Mouse (Mus musculus): ENCODE results near the gene Depdc1a. TPM values are rescaled to one million over a fixed set of nuclear protein-coding genes. Genes with fewer than 3 reads are reported as not detected.
A peak's percentile ranks its signal among the peaks of the same experiment; 100 is the strongest.
"Not testable (repeated sequence)": the region's sequence is repeated elsewhere in the genome, so short reads cannot be mapped to it uniquely, and the experiment has no call there.

Gene Depdc1a
- not detected for total RNA-seq (2021)
- polyA plus RNA-seq (2012; rRNA removed) = 0.12 TPM in 1 of 2 replicates, not detected in the other
- long read RNA-seq, partial matches to known transcripts = 1 of 1 reads
- long read RNA-seq, other reads (novel, unspliced or antisense) = 0 of 1 reads

GRCm38 (mm10) chr3:159495243-159495801, at the start of gene Depdc1a:
Depdc1a (plus strand) TSS chr3:159495433.
- Histone ChIP-seq H3K9ac (ENCODE audit: low read depth, low read length) (peak within 1 kb of the TSS; percentile 48), H3K36me3 (ENCODE audit: control insufficient read depth, insufficient read depth, low read length) (no peaks in the 10 kb centered on the region), H3K79me2 (replicated peaks; ENCODE audit: control insufficient read depth, insufficient read depth, low read length) (no peaks in the 10 kb centered on the region), H3K4me1 (ENCODE audit: control insufficient read depth, insufficient read depth, low read length) (no peaks in the 10 kb centered on the region), H3K27me3 (ENCODE audit: control insufficient read depth, insufficient read depth, low read length) (no peaks in the 10 kb centered on the region), H3K27ac (no peak within 1 kb of the TSS), H3K4me3 (peak within 1 kb of the TSS; percentile 57)
- intact Hi-C loops (cut with DNase I) = no loop called here
- under 1% methylated on average over 28 of the region's 28 CpGs for WGBS
- DNase-seq = peak; percentile 91 to 93
- TF ChIP-seq EP300 (IDR thresholded peaks at IDR 0.05; ENCODE audit: insufficient read depth, low read depth, low read length) = no peak
- TF ChIP-seq CTCF (IDR thresholded peaks at IDR 0.05) = 0 out of 2 replicates have a peak, but pooled peaks have one; percentile 2
- TF ChIP-seq POLR2A (IDR thresholded peaks at IDR 0.05; ENCODE audit: insufficient read depth, low read depth, low read length) = peak; percentile 60

- DNase-seq = no peak
- Histone ChIP-seq H3K36me3 (ENCODE audit: control insufficient read depth, insufficient read depth, low read length) (no peaks in the 10 kb centered on the region), H3K4me3 (no peak overlapping the region), H3K27me3 (ENCODE audit: control insufficient read depth, insufficient read depth, low read length) (no peaks in the 10 kb centered on the region), H3K4me1 (ENCODE audit: control insufficient read depth, insufficient read depth, low read length) (no peaks in the 10 kb centered on the region), H3K9ac (ENCODE audit: low read depth, low read length) (no peak overlapping the region), H3K79me2 (replicated peaks; ENCODE audit: control insufficient read depth, insufficient read depth, low read length) (no peaks in the 10 kb centered on the region), H3K27ac (no peak overlapping the region)
- WGBS = 63% methylated on average over 1 of the region's 1 CpGs
- TF ChIP-seq POLR2A (IDR thresholded peaks at IDR 0.05; ENCODE audit: insufficient read depth, low read depth, low read length) (no peak), CTCF (IDR thresholded peaks at IDR 0.05) (no peak), EP300 (IDR thresholded peaks at IDR 0.05; ENCODE audit: insufficient read depth, low read depth, low read length) (no peak)
- intact Hi-C loops (cut with DNase I) = no loop called here
Observed at GRCm38 (mm10) chr3:159470059-159470458, 25.2 kb upstream of the Depdc1a start.

GRCm38 (mm10) chr3:159475465-159475864, 19.8 kb upstream of the Depdc1a start:
- 45% methylated on average over 1 of the region's 1 CpGs for WGBS
- no peaks in the 10 kb centered on the region for H3K4me1 ChIP-seq (ENCODE audit: control insufficient read depth, insufficient read depth, low read length)
- no peak for TF ChIP-seq POLR2A (IDR thresholded peaks at IDR 0.05; ENCODE audit: insufficient read depth, low read depth, low read length)
- no peak for TF ChIP-seq EP300 (IDR thresholded peaks at IDR 0.05; ENCODE audit: insufficient read depth, low read depth, low read length)
- H3K27ac ChIP-seq = no peak overlapping the region
- DNase-seq = no peak
- H3K36me3 ChIP-seq (ENCODE audit: control insufficient read depth, insufficient read depth, low read length) = no peaks in the 10 kb centered on the region
- H3K9ac ChIP-seq (ENCODE audit: low read depth, low read length) = no peak overlapping the region
- intact Hi-C loops (cut with DNase I) = no loop called here
- H3K79me2 ChIP-seq (replicated peaks; ENCODE audit: control insufficient read depth, insufficient read depth, low read length) = no peaks in the 10 kb centered on the region
- H3K4me3 ChIP-seq = no peak overlapping the region
- no peaks in the 10 kb centered on the region for H3K27me3 ChIP-seq (ENCODE audit: control insufficient read depth, insufficient read depth, low read length)

GRCm38 (mm10) chr3:159477250-159477962, 17.8 kb upstream of the Depdc1a start:
- Histone ChIP-seq H3K9ac (ENCODE audit: low read depth, low read length) (no peak overlapping the region), H3K36me3 (ENCODE audit: control insufficient read depth, insufficient read depth, low read length) (no peaks in the 10 kb centered on the region), H3K79me2 (replicated peaks; ENCODE audit: control insufficient read depth, insufficient read depth, low read length) (no peaks in the 10 kb centered on the region), H3K27ac (no peak overlapping the region), H3K4me3 (no peak overlapping the region), H3K4me1 (ENCODE audit: control insufficient read depth, insufficient read depth, low read length) (no peaks in the 10 kb centered on the region), H3K27me3 (ENCODE audit: control insufficient read depth, insufficient read depth, low read length) (no peaks in the 10 kb centered on the region)
- TF ChIP-seq EP300 (IDR thresholded peaks at IDR 0.05; ENCODE audit: insufficient read depth, low read depth, low read length) (no peak), POLR2A (IDR thresholded peaks at IDR 0.05; ENCODE audit: insufficient read depth, low read depth, low read length) (no peak), CTCF (IDR thresholded peaks at IDR 0.05) (no peak)
- 72% methylated on average over 1 of the region's 1 CpGs for WGBS
- intact Hi-C loops (cut with DNase I) = no loop called here
- DNase-seq = no peak

- not testable (repeated sequence) for H3K9ac ChIP-seq (ENCODE audit: low read depth, low read length)
Observed at GRCm38 (mm10) chr3:159494709-159495108, 524 bp upstream of the Depdc1a start.

GRCm38 (mm10) chr3:159508899-159509298, 13.7 kb downstream of the Depdc1a start:
- no peaks in the 10 kb centered on the region for H3K4me1 ChIP-seq (ENCODE audit: control insufficient read depth, insufficient read depth, low read length)
- H3K27ac ChIP-seq = no peak overlapping the region
- TF ChIP-seq POLR2A (IDR thresholded peaks at IDR 0.05; ENCODE audit: insufficient read depth, low read depth, low read length) = no peak
- no peak for TF ChIP-seq EP300 (IDR thresholded peaks at IDR 0.05; ENCODE audit: insufficient read depth, low read depth, low read length)
- no peak for TF ChIP-seq CTCF (IDR thresholded peaks at IDR 0.05)
- no peaks in the 10 kb centered on the region for H3K79me2 ChIP-seq (replicated peaks; ENCODE audit: control insufficient read depth, insufficient read depth, low read length)
- H3K9ac ChIP-seq (ENCODE audit: low read depth, low read length) = no peak overlapping the region
- H3K4me3 ChIP-seq = no peak overlapping the region
- no peaks in the 10 kb centered on the region for H3K27me3 ChIP-seq (ENCODE audit: control insufficient read depth, insufficient read depth, low read length)
- H3K36me3 ChIP-seq (ENCODE audit: control insufficient read depth, insufficient read depth, low read length) = no peaks in the 10 kb centered on the region
- no peak for DNase-seq
- intact Hi-C loops (cut with DNase I) = no loop called here

More at GRCm38 (mm10) chr3:159494709-159495108, 524 bp upstream of the Depdc1a start:
- H3K79me2 ChIP-seq (replicated peaks; ENCODE audit: control insufficient read depth, insufficient read depth, low read length); intact Hi-C loops (cut with DNase I); H3K4me1 ChIP-seq (ENCODE audit: control insufficient read depth, insufficient read depth, low read length); H3K36me3 ChIP-seq (ENCODE audit: control insufficient read depth, insufficient read depth, low read length); DNase-seq; H3K27me3 ChIP-seq (ENCODE audit: control insufficient read depth, insufficient read depth, low read length); H3K27ac ChIP-seq: not testable (repeated sequence)
- peak overlapping the region; percentile 57 for H3K4me3 ChIP-seq
